Mouse (Mus musculus) hindbrain, embryonic 11.5 days (tissue): Measurements from ENCODE around the gene 1110065P20Rik. TPM values are rescaled to one million over a fixed set of nuclear protein-coding genes. Genes with fewer than 3 reads are reported as not detected.

Source experiments
- ATAC-seq: fragments of 200-750 bp; cut with Nextera tagmentation; 2 replicates; pipeline ENCODE4 v1.8.0; 2017; ENCODE audit warnings: mild to moderate bottlenecking, moderate TSS enrichment, moderate library complexity; ENCODE audit not compliant: low FRiP score
- DNase-seq: peaks from one replicate; pipeline ENCODE4 v3.0.0-alpha.2; 2015; ENCODE audit warnings: low spot score
- H3K27ac ChIP-seq: fragments of 300-500 bp; sonication (generic); 2 replicates; pipeline ENCODE4 v1.5.1; 2014; ENCODE audit warnings: mild to moderate bottlenecking, low read depth, low read length
- H3K27me3 ChIP-seq: fragments of 300-500 bp; sonication (generic); 2 replicates; pipeline ENCODE4 v1.6.1; 2014; ENCODE audit warnings: mild to moderate bottlenecking, low read length, moderate library complexity, mixed read lengths; ENCODE audit not compliant: control insufficient read depth, insufficient read depth
- H3K36me3 ChIP-seq: fragments of 300-500 bp; sonication (generic); 2 replicates; pipeline ENCODE4 v1.6.1; 2014; ENCODE audit warnings: mild to moderate bottlenecking, low read length, moderate library complexity, mixed read lengths; ENCODE audit not compliant: control insufficient read depth, insufficient read depth
- H3K4me1 ChIP-seq: fragments of 300-500 bp; sonication (generic); replicated peaks from 2 replicates; pipeline ENCODE4 v1.6.1; 2014; ENCODE audit warnings: low read length, mixed read lengths; ENCODE audit not compliant: control insufficient read depth, insufficient read depth
- H3K4me2 ChIP-seq: fragments of 300-500 bp; sonication (generic); replicated peaks from 2 replicates; pipeline ENCODE4 v1.6.1; 2014; ENCODE audit warnings: mild to moderate bottlenecking, low read depth, low read length
- H3K4me3 ChIP-seq: fragments of 300-500 bp; sonication (generic); 2 replicates; pipeline ENCODE4 v1.5.1; 2014; ENCODE audit warnings: low read depth, low read length
- H3K9ac ChIP-seq: fragments of 300-500 bp; sonication (generic); 2 replicates; pipeline ENCODE4 v1.6.1; 2014; ENCODE audit warnings: low read depth, low read length
- H3K9me3 ChIP-seq: fragments of 300-500 bp; sonication (generic); 2 replicates; pipeline ENCODE4 v1.6.1; 2016; ENCODE audit warnings: low read length; ENCODE audit not compliant: control insufficient read depth
- WGBS: fragments of 180-500 bp; shearing (Covaris S2); extraction: QIAGEN DNeasy Blood & Tissue Kit; methylation state at CpG from one replicate; pipeline ENCODE4 v1.1.7; 2014; 5-methylcytosine and 5-hydroxymethylcytosine counted together
- polyA plus RNA-seq: library from polyadenylated mRNA; unstranded; fragments of >200 nt; fragmentation: Nextera tagmentation; extraction: Ambion mirVana; gene quantifications from 2 replicates; pipeline ENCODE4 v1.2.1, GENCODE M21; 2014

1110065P20Rik gene
- polyA plus RNA-seq, 1 experiment from 2014 or later: 55.9 TPM

DNA sequence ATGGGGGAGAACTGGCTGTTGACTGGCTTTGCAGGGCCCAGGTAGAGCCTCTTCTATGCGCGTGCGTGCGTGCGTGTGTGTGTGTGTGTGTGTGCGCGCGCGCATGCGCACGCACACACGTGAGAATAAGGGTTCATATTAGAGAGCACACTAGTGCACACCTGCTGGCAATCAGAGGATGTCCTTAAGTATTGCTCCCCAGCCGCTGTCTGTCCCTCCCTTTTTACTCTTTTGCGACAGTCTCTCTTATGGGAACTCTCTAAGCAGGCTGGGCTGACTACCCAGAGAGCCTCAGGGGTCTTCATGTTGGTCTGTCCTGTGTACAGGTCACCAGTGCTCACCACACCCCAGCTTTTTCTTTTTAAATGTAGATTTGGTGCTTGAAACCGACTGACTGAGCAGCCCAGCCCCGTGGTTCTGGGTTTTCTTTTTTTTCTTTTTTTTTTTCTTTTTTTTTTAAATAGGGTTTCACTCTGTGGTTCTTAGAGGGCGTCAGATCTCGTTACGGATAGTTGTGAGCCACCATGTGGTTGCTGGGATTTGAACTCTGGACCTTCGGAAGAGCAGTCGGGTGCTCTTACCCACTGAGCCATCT, 25.5 kb downstream of the 1110065P20Rik start:
- WGBS: 93% methylated on average over 21 of the region's 21 CpGs
- H3K36me3 ChIP-seq: 0 out of 2 replicates have a peak, but pooled peaks cover 2% of the 10 kb centered on the region
- H3K4me1 ChIP-seq: no peaks in the 10 kb centered on the region
- H3K9ac ChIP-seq: no peak overlapping the region
- H3K27ac ChIP-seq: no peak overlapping the region
- ATAC-seq (no peak), DNase-seq (no peak)
- no peaks in the 10 kb centered on the region for H3K27me3 ChIP-seq
- no peaks in the 10 kb centered on the region for H3K9me3 ChIP-seq
- H3K4me3 ChIP-seq: no peak overlapping the region
- no peak overlapping the region for H3K4me2 ChIP-seq

- Histone ChIP-seq H3K4me3 (no peak overlapping the region), H3K27me3 (no peaks in the 10 kb centered on the region), H3K9ac (no peak overlapping the region), H3K27ac (no peak overlapping the region), H3K9me3 (no peaks in the 10 kb centered on the region), H3K4me2 (no peak overlapping the region), H3K36me3 (0 out of 2 replicates have a peak, but pooled peaks cover 2% of the 10 kb centered on the region), H3K4me1 (no peaks in the 10 kb centered on the region)
- ATAC-seq (no peak), DNase-seq (no peak)
- WGBS: 97% methylated on average over 6 of the region's 6 CpGs
Observed at GRCm38 (mm10) chr4:124824967-124825366, 26.0 kb downstream of the 1110065P20Rik start.

GRCm38 (mm10) chr4:124818832-124819231, 32.2 kb downstream of the 1110065P20Rik start:
- no peak overlapping the region for H3K27ac ChIP-seq
- no peak overlapping the region for H3K9ac ChIP-seq
- WGBS: 93% methylated on average over 4 of the region's 4 CpGs
- H3K4me1 ChIP-seq: no peaks in the 10 kb centered on the region
- no peaks in the 10 kb centered on the region for H3K27me3 ChIP-seq
- H3K4me2 ChIP-seq: no peak overlapping the region
- DNase-seq (no peak), ATAC-seq (no peak)
- no peak overlapping the region for H3K4me3 ChIP-seq
- no peaks in the 10 kb centered on the region for H3K36me3 ChIP-seq
- no peaks in the 10 kb centered on the region for H3K9me3 ChIP-seq

GRCm38 (mm10) chr4:124817803-124818202, 33.2 kb downstream of the 1110065P20Rik start:
- H3K27me3 ChIP-seq: no peaks in the 10 kb centered on the region

DNA sequence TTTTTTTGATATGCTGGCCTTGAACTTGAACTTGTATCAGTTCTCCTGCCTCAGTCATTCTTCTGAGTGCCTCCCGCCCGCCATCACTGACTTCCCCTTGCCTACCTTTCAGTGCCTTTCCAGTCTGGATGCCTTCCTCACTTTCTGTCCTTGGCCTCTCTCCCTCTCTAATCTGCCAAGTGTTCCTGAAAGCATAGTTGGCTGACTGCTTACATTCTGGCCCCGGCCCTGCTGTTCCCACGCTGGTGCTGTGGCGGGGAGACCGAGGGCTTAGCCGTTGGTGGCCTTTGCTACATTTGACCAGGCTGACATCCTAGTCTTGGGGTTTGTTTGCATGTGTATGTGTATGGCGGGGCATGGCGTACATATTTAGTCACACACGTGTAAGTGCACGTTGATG, 35.1 kb downstream of the 1110065P20Rik start:
- ATAC-seq (no peak), DNase-seq (no peak)
- 96% methylated on average over 11 of the region's 11 CpGs for WGBS
- H3K9me3 ChIP-seq: no peaks in the 10 kb centered on the region
- H3K27ac ChIP-seq: no peak overlapping the region
- no peaks in the 10 kb centered on the region for H3K27me3 ChIP-seq
- H3K36me3 ChIP-seq: no peaks in the 10 kb centered on the region
- H3K9ac ChIP-seq: no peak overlapping the region
- H3K4me1 ChIP-seq: no peaks in the 10 kb centered on the region
- H3K4me2 ChIP-seq: no peak overlapping the region
- H3K4me3 ChIP-seq: no peak overlapping the region

More at GRCm38 (mm10) chr4:124817803-124818202, 33.2 kb downstream of the 1110065P20Rik start:
- 28% methylated on average over 6 of the region's 6 CpGs for WGBS
- Histone ChIP-seq H3K27ac (no peak overlapping the region), H3K4me3 (no peak overlapping the region), H3K9me3 (no peaks in the 10 kb centered on the region), H3K9ac (no peak overlapping the region), H3K4me2 (no peak overlapping the region), H3K36me3 (no peaks in the 10 kb centered on the region), H3K4me1 (no peaks in the 10 kb centered on the region)
- ATAC-seq (peak; percentile 70), DNase-seq (peak; percentile 25)

GRCm38 (mm10) chr4:124811347-124811975, 39.5 kb downstream of the 1110065P20Rik start:
- Histone ChIP-seq H3K4me2 (no peak overlapping the region), H3K27me3 (no peaks in the 10 kb centered on the region), H3K27ac (no peak overlapping the region), H3K9me3 (no peaks in the 10 kb centered on the region), H3K36me3 (no peaks in the 10 kb centered on the region), H3K4me1 (no peaks in the 10 kb centered on the region), H3K9ac (no peak overlapping the region), H3K4me3 (no peak overlapping the region)
- ATAC-seq (no peak), DNase-seq (peak; percentile 1)
- 32% methylated on average over 9 of the region's 9 CpGs for WGBS

DNA sequence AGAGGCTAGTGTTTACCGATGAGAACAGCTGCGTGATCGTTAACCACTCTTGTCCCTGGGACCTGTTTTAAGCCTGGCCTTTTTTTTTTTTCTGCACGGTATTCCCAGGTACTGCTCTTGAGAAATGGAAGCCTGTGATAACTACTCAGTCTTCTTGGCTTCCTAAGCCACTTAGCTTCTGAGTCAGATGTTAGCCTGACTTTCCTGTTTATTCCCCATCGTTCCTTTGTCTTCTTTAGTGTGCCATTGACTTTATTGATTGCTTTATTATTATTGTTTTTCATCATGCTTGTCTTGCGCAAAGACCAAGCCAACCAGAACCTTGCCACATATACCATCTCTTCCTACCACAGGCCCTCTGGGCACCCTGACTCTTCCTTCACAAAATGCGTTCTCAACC, 40.9 kb downstream of the 1110065P20Rik start:
- H3K9ac ChIP-seq: no peak overlapping the region
- 96% methylated on average over 7 of the region's 7 CpGs for WGBS
- no peaks in the 10 kb centered on the region; the same call in 1 of the 2 replicates for H3K36me3 ChIP-seq
- H3K4me2 ChIP-seq: no peak overlapping the region
- no peaks in the 10 kb centered on the region for H3K9me3 ChIP-seq
- H3K4me1 ChIP-seq: no peaks in the 10 kb centered on the region
- no peak for DNase-seq
- H3K4me3 ChIP-seq: no peak overlapping the region
- H3K27me3 ChIP-seq: no peaks in the 10 kb centered on the region
- no peak overlapping the region for H3K27ac ChIP-seq
- no peak for ATAC-seq

DNA sequence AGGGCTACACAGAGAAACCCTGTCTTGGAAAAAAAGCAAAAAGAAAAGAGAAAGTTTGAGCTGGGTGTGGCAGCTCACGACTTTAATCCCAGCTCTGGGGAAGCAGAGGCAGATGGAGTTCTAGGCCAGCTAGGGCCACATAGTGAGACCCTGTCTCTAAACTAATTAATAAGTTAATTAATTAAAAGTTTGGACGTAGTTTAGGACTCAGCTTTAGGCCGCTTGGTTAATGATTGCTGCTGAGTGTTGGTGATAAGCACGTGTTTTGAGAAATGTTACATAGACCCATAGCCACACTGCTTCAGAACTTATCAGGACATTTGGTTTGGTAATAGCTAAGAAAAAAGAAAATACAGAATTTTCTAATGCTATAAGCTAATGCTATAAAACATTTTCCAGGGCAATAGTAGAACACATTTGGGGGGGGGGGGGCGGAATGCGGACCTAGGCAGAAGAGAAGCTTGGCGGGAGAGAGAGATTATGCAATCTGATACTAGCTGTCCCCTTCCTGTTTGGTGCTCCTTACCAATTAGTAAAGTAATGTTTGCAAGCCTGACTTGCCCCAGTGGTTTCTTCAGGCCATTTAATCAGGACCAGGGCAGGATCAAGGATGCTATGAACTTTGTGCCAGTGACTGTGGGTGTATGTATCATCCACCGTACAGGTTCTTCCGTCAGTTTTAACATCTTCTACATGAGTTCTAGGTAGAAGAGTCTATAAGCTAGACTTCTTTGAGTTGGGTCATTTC, 41.7 kb downstream of the 1110065P20Rik start:
- ATAC-seq (no peak), DNase-seq (no peak)
- no peak overlapping the region for H3K4me2 ChIP-seq
- H3K9ac ChIP-seq: no peak overlapping the region
- H3K36me3 ChIP-seq: no peaks in the 10 kb centered on the region; the same call in 1 of the 2 replicates
- H3K4me1 ChIP-seq: no peaks in the 10 kb centered on the region
- H3K4me3 ChIP-seq: no peak overlapping the region
- H3K27ac ChIP-seq: no peak overlapping the region
- no peaks in the 10 kb centered on the region for H3K9me3 ChIP-seq
- WGBS: 87% methylated on average over 9 of the region's 9 CpGs
- no peaks in the 10 kb centered on the region for H3K27me3 ChIP-seq
